Mouse (Mus musculus): ENCODE measurements around the gene Inpp5f.

- TF ChIP-seq ELF1 (IDR thresholded peaks at IDR 0.05; ENCODE audit: low read depth, low read length), result no peak
- TF ChIP-seq CTCF (IDR thresholded peaks at IDR 0.05 in 2 of 3, conservative IDR thresholded peaks at IDR 0.05 in 1 of 3; ENCODE audit: control insufficient read depth in 1 of 3, insufficient read depth in 1 of 3, low read depth in 2 of 3, low read length in 3 of 3, poor library complexity in 1 of 3, severe bottlenecking in 1 of 3), result peak; percentile 87 to 99 (median 90)
- TF ChIP-seq POLR2A (IDR thresholded peaks at IDR 0.05; ENCODE audit: control insufficient read depth in 1 of 2, insufficient read depth in 1 of 2, low read depth in 1 of 2, low read length in 2 of 2, poor library complexity in 1 of 2), result no peak
These were observed 94.6 kb downstream of the Inpp5f start for GRCm38 (mm10) chr7:128705735-128706134.
